Mouse (Mus musculus) mouse embryonic stem cell (cell line): ENCODE data around the gene Abr.

Experiments used
- in situ Hi-C, 2 experiments: fragments of 300-500 bp; cut with MboI; formaldehyde crosslinking; loops; 1 replicate in 1 of 2; 3 replicates in 1 of 2; pipeline ENCODE4 v1.14.3; 2019 to 2020; ENCODE audit warnings: low sequenced_read_pairs in 2 of 2, low pct_unique_long_range_greater_than_20kb in 1 of 2, mixed read lengths in 1 of 2; ENCODE audit not compliant: unreplicated experiment in 1 of 2

The Abr gene

DNA sequence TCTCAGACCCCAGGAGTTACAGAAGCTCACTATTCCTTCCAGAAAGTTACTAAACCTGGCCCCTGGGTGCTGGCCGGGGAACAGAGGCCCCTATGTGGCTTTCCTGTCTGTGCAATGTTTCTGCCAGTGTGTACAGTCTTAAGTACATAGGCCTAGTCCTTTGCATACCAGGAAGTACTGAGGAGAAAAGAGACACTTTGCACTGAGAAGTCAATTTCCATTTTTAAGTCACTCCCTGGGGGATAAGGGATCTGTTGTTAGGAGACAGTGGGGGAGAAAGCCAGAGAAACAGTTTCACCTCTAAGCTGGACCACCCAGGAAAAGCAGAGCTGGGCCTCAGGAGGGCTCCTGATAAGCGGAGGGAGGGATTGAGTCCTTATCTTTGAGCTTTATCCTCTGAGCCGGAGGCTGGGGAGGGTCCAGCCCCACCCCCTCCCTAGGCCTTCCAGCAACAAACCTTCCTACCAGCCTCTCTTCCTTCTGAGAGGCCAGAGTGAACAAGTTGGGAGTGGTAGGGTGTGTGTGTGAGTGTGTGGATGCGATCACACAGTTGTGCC, 138.9 kb downstream of the Abr start:
- in situ Hi-C loops: no loop called here

DNA sequence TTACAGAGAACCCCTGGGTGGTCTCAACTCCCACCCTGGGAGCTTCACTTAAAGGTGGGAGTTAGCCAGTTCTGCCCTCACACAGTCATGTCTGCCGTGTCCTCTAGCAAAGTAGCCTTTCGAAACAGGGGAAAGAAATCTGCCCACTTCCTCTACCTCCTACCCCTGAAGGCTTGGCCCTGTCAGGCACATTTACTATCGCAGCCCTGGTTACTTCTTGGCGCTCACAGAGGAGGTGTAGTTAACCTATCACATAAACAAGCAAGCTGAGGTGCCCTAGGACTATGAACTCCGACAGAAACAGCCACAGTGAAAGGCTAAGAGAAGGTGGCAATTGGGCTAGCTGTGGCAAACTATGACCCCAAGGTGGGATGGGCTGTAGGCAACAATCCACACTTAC, 139.4 kb downstream of the Abr start:
- in situ Hi-C loops: no loop called here

DNA sequence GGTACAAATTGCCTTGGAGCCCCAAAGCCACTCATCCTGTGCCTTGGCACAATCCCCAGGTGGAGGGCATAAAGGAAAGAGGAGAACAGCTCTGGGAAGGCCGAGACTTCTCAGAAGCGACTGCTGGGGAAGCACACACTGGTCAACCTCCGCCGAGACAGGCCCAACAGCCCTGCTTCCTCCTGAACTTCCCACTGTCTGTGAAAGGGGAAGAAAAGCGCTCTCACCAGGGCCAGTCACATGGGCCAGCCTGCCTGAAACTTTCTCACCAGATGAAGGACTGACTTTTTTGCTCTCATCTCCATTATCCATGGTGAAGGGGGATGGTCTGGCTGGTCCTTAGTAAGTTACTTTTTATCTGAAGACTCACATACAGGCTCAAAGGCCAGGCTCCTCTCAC, 139.9 kb downstream of the Abr start:
- in situ Hi-C loops: no loop called here

DNA sequence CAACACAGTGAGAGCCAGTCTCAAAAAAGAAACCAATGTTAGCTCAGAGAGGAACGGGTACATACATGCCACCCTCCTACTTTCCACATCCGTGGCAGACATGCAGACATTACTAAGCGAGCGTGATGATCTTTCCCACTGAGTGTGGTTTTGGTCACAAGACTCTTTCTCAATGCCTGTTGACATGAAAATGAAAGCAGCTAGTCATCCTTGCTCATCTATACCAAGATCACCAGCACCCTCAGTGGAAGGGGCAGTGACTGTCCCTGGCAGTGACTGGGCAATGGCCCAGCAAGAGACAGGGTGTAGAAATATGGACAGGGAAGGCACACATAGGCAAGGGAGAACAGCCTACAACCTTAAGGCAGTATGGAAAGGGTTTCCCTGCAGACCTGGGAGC, 142.4 kb downstream of the Abr start:
- in situ Hi-C loops: no loop called here

DNA sequence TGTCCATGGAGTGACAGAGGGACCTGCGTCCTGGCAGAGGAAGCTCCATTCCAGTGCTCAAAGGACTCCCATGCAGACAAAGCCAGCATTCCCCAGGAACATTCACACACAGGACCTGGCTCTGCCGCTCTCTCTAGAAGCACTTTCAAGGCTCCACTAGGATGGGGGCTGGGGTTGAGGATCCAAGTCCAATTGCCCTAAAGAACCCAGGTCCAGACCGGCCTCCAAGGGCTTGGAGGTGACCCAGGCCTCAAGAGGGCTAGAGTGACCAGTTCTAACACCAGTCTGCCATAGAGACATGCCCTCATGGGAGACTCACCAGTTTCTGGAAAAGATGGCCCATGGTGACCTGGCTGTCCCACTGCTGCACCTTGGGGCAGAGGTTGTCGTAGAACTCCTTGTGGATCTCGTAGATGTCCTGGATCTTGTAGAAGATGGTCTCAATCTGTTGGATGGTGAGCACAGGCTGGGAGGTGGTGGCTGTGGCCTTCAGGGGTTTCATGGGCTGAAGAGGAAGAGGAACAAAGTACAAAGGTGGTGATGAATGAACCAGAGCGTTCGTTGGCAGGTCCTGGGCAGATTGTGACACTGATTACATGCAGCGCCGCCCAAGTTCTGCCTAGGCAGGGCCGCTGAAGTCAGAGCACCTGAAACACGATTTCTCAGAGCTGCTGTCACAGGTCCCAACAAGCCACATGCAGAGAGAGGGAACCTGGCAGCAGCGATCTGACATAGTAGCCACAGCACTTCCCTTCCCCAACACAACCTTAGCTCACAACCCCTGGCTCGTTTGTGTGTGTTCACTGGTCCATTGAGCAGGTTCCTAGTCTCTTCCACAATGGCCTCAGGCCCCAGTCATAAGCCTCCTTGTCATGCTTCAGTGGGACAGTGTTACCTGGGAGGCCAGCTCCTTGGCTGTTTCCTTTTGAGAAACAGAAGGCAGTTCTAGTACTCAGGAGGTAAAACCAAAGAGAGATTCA, 143.1 kb downstream of the Abr start:
- in situ Hi-C loops: no loop called here

DNA sequence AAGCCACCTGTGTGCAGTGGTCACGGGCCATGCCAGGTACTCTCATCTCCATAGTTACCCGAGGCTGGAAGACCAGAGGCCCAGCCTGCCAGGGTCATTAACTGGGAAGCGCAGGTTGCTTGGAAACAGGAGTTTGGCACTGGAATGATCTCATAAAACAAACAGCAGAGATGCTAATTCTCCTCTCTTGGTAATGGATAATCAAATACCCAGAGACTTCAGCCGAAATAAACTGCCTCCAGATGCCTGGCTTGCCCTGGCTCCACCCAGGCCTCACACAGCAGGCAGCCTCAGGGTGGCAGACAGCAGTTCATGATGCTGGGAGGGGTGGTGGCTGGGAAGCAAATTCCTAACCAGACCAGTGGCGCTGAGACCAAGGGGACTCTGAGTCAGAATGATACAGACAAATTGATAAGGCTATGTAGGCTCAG, 145.0 kb downstream of the Abr start:
- in situ Hi-C loops: no loop called here

DNA sequence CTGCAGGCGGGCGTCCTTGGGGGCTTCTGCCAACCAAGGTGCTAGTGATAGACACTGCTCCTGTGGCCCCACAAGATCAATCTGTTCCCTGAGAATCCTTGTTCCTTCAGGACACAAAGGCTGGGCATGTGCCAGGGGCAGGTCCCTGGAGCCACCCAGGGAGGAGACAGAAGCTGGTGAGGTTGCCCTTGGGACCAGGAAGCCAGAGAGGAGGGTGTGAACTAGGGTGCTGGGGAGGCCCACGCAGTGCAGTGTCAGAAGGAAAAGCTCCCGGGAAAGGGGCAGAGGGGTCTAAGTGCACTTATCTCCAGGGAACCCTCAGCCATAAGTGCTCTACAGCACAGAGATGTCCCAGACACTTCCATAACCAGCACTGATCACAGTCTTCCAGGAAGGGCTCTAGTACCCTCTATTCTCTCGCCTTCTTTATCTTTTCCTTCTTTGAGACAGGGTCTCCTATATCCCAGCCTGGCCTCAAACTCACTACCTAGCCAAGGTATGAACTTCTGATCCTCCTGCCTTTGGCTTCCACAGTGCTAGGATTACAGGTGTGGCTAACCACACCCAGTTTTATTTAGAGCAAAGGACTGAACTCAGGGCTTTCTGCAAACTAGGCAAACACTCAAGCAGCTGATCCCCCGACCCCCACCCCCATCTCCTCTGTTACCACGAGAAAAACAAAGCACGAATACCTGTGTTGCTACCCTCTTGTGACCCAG, 145.6 kb downstream of the Abr start:
- in situ Hi-C loops: no loop called here

DNA sequence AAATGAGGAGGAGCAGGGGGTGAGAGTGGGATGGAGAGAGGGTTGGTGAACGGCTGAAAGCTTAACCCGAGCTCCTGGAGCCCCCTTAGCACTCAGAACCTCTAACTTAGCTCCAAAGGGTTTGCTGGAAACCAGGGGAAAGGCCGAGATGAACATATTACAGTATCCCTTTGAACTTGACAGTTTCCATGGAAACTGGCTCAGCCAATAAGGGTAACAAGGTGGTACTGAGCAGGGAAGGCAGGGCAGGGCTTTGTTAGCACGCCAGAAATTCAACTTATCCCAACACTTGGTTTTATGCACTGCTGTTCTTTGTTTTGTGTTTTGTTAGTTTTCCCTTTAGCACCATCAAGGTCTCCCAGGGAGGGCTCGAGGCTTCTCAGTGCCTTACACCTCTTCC, 149.5 kb downstream of the Abr start:
- in situ Hi-C loops: no loop called here

DNA sequence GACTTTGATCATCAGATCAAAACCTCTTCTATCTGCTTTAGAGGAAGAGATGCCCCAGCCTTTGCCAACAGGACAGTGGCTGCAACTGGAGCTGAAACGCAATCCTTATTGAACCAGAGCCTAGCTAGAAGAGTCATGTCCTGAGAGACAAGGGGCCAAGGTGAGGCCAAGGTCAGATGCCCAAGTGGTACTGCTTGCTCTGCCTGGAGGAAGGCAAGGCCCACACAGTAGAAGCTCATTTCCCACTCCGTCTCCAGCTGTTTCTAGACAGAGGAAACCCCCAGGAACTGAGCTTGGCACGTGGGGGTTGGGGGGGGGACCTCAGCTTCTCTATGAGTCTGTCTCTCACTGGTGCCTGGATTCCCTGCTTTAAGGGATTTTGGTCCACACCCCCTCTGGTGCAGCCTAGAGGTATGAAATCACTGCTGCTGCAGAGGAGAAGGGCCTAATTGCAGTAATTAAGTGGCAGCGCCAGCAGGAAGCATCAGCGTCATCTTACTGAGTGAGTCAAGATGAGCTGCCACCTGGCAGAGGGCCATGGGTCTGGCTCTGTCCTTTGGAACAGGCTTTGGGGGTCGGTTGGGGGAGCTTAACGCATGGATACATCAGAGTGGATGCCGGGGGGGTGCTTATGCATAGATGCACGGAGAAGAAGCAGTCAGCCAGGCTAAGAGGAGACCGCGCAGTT, 152.7 kb downstream of the Abr start:
- in situ Hi-C loops: no loop called here

DNA sequence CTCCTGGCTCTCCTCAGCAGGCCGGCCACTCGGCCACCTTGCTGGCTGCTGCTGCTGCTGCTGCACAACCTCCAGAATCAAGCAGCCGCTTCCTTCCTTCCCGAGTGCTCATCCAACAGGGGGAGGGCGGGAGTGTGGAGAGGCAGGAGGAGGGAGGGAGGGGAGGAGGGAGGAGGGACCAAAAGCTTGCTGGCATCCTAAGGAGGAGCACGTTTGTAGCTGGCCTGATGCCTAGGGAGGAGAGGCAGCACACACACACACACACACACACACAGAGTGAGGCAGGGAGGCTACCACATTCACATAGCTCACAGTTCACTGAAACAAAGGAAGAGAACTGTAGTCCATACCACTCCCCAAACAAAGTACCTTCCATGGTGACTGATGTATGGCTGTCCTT, 153.8 kb downstream of the Abr start:
- in situ Hi-C loops: no loop called here

DNA sequence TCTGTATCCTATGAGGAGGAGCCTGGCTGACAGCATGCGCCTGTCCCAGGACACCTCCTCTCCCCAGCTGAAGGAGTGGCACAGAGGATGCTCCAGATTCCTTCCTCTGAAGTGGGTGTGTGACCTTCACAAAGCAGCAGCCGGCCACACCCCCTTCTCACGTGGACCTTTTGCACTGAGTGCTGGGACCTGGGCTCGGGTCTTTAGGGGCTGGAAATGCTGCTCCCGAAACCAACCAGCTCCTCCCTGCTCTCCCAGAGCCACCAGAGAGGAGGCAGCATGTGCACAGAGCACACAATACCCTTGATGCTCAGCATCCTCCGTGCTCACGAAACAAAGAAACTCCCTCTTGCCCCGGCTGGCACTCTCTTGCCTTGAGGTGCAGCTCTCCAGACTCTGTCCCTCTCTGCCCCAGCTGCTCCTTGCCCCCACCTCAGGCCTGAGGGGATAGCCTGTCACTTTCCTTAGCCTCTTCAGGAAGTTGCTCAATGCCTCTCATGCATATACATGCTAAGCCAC, 154.6 kb downstream of the Abr start:
- in situ Hi-C loops: no loop called here

DNA sequence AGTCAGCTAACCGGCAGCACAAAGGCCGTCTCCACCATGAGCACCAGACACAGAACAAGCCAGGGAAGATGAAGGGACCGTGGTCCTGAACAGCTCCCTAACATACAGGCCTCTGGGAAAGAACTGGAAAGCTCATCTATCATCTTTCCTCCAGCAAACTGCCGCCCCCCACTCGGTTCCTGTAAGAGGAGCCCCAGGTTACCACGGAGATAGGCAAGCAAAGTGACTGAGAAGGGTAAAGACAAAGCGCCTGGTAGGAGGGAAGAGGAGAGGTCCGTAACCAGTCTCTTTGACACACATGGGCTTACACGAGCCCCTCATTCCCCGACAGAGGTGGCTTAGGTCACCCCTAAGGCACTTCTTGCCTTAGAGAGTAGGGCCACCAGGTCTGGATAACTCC, 155.0 kb downstream of the Abr start:
- in situ Hi-C loops: no loop called here

DNA sequence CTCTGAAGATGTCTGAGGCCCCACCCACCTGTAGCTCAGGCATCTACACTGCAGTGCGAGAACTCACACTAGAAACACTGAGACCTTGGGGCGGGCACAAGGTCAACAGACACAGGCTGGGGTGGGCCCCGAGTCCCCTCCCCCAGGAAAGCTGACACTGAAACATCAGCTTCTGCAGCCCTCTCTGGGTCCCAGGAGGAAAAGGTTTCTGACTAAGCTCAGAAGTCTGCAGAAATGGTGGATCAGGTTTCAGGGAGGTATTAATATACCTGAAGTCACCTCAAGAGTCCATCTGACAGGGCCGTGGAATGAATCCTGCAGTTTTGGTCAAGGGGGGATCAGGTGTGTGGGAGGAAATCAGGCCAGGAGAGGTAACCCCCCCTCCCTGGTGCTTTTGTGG, 156.2 kb downstream of the Abr start:
- in situ Hi-C loops: no loop called here

DNA sequence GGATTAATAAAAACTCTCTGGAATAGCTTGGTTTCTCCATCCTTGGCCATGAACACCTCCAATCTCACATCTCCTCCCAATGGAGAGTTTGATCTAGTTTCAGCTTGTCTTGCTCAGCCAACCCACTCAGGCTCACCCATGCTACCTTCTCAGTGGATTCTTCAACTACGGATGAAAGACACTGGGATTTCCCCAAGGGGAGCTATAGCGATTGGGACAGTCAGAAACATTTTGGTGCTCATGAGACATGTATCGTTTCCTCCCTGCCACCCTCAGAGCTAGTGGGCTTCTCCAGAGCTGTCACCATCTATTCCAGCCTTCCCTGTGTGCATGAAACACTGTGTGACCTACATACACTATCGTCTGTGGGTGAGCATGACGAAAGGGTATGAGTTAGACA, 160.4 kb downstream of the Abr start:
- in situ Hi-C loops: no loop called here

DNA sequence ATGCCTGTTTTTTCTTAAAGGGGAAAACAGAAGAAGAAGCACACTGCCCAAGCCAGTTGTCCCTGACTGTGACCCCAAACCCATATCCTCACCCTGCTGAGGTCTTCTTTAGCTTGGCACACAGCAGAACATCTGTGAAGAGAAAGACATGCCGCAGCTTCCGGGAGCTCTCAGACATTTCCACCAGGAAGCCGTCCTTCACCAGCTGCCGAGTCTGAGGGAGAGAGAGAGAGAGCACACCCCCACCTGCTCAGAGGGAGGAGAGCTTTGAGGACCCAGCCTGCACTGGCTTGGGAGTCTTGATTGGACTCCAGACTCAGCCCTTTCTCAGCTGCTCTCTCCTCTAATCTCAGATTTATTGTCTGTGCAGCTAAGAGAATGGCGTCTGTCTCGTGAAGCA, 160.9 kb downstream of the Abr start:
- in situ Hi-C loops: no loop called here

DNA sequence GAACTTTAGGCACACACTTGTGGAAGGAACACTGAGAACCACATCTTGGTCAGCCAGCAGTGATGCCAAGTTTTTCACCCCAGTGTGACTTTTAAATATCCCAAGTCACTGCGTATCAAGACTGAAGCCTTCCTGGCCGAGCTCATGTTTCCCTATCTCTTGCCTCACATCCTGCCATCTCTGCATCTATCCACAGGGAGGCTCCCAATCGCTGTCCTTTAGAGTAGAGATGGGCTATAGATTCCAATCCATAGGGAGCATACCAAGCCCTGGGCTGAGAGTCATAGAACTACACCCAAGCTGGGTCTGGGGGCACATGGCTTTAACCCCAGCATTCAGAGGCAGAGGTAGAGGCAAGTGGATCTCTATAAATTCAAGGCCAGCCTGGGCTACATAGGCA, 162.6 kb downstream of the Abr start:
- in situ Hi-C loops: loop anchor here in 1 of 2 experiments (10.0 kb wide), 1 partner anchor 115 kb away; no protein-coding TSS in a partner anchor

DNA sequence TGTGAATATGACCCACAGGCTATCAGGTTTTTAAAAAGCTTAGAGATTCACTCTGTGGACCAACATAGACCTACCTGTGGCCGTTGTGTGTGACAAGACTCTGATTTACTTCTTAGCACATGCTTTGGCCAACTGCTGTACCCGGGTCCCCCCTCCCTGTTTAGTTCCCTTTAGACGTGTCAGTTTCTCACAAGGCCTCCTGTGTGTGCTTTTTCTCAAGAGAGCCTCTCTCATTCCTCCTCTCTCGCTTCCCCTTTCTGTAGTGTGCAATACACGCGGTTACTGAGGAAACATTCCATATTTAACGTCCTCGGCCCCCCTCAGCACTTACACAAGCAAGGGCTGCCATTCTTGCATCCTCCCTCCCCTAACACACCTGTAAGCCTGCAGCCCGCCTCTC, 163.4 kb downstream of the Abr start:
- in situ Hi-C loops: loop anchor here in 1 of 2 experiments (10.0 kb wide), 1 partner anchor 116 kb away; no protein-coding TSS in a partner anchor

DNA sequence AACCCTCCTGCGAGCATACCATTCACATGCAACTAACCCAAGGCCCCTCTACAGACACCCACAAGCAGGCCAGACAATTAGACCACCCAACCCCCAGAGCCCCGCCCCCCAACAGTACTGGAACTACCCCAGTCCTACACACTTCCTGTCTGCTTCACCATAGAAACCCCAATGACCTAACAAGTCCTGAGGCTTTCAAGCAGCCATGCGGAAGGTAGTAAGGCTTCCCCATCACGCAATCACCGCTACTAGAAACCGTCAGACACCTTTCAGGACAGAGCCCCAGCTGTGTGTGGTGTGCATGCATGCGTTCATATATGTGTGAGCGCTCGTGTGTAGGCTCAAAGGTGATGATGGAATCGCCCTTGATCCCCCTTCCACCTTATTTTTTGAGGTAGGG, 165.2 kb downstream of the Abr start:
- in situ Hi-C loops: loop anchor here in 1 of 2 experiments (10.0 kb wide), 1 partner anchor 118 kb away; no protein-coding TSS in a partner anchor
